In the genomic region with DNA sequence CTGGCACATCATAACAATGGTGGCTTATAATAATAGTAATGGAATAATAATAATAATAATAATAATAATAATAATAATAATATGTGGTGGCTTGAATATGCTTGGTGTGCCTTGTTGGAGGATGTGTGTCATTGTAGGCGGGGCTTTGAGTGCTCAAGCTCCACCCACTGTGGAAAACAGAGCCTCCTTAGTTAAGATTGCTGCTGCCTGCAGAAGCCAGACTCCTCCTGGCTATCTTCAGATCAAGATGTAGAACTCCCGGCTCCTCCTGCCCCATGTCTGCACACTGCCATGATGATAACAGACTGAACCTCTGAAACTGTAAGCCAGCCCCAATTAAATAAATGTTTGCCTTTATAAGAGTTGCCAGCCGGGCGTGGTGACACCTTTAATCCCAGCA, we compare ENCODE assay signal across 23 mouse cellular contexts. TPM values are rescaled to one million over a fixed set of nuclear protein-coding genes. Genes with fewer than 3 reads are reported as not detected.
"Had no signal": no experiment of that assay in that cellular context is flagged by ENCODE, and none has a peak within 500 bp of the region (broad histone marks: within the 10 kb centered on the region; RNA-seq: fewer than 3 reads in every experiment).

No protein-coding gene starts in this region.

- H3K27me3 ChIP-seq: midbrain, embryonic 12.5 days; neural tube, embryonic 13.5 days; neural tube, embryonic 15.5 days had no signal

- DNase-seq: lung, adult 18-20 months; lung, embryonic 14.5 days; lung, postnatal 10 days; lung, postnatal 4 days; midbrain, embryonic 14.5 days; retina, postnatal 1 day; right cerebral cortex, adult 18-20 months; right cerebral cortex, postnatal 25 days; right cerebral cortex, postnatal 4 days; spleen, adult 18-20 months; thymus, adult 18-20 months; thymus, postnatal 14 days; thymus, postnatal 36 days had no signal

- H3K4me3 ChIP-seq: midbrain, embryonic 10.5 days; midbrain, embryonic 12.5 days; myocyte; neural tube, embryonic 13.5 days; neural tube, embryonic 15.5 days had no signal

- H3K9me3 ChIP-seq: midbrain, embryonic 10.5 days; midbrain, embryonic 12.5 days; neural tube, embryonic 13.5 days; neural tube, embryonic 15.5 days had no signal

- H3K36me3 ChIP-seq: midbrain, embryonic 10.5 days; midbrain, embryonic 12.5 days; neural tube, embryonic 13.5 days; neural tube, embryonic 15.5 days had no signal

- H3K9ac ChIP-seq: lung, embryonic 14.5 days; midbrain, embryonic 12.5 days; neural tube, embryonic 13.5 days; neural tube, embryonic 15.5 days had no signal

- H3K27ac ChIP-seq: midbrain, embryonic 10.5 days; midbrain, embryonic 12.5 days; neural tube, embryonic 13.5 days; neural tube, embryonic 15.5 days had no signal

- H3K4me1 ChIP-seq: midbrain, embryonic 12.5 days had no signal

RNA-seq across cellular contexts. Expression of gene Ranbp17, which starts 21.0 kb away (rescaled TPM):
- polyA plus RNA-seq: myocyte had no signal

RNA-seq across cellular contexts. Expression of gene Gabrp, which starts 44.2 kb away (rescaled TPM):
- total RNA-seq: megakaryocyte, adult 5-6 weeks; megakaryocyte-erythroid progenitor cell, adult 5-6 weeks had no signal
- polyA plus RNA-seq: lung, embryonic 14.5 days; midbrain, embryonic 14.5 days; midbrain, embryonic 16.5 days; myocyte; neural tube, embryonic 15.5 days; small intestine, adult 2 months; stomach, embryonic 14.5 days had no signal
